Mouse (Mus musculus): ENCODE results near the gene Nckap5l. TPM values are rescaled to one million over a fixed set of nuclear protein-coding genes. Genes with fewer than 3 reads are reported as not detected.

The Nckap5l gene
- 1 to 10 TPM; 2.6 to 3.2 TPM for total RNA-seq (2023)

DNA sequence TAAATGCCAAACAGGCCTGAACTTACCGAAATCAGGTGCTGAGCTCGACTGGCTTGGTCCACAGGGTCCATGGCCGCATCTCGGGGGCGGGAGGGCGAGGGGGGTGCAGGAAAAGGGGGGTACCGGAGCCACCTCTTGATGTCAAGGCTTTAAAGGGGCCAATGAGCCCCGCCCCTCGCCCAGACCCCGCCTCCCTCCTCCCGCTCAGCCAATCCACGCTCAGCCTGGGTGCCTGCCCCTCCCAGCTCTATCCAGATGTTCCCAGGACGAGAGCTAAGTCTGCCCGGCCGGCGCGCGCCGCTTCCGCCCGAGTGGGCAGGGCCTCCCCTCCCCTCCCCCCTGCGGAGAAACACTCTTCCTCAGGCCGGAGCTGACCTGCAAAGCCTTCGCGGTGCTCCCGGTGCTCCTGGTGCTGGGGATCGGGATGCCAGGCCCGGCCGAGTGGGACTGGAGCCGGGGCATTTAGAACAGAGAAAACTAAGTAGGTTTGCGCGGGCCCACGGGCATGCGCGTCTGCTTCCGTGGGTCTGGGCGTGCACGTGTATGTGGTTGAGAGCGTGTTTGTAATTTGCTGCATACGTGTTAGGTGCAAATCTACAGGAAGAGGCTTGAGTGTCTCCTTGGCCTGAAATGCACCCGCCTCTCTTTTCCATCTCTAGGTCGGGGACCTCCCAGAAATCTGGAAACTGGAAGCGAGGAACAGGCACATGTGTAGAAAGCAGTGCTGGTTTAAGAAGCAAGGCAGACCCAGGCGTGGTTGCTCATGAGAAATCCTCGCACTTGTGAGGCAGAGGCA lies at the start of gene Nckap5l:
Nckap5l (minus strand) TSS at position 143 of the 796 bp plus-strand sequence.

DNA sequence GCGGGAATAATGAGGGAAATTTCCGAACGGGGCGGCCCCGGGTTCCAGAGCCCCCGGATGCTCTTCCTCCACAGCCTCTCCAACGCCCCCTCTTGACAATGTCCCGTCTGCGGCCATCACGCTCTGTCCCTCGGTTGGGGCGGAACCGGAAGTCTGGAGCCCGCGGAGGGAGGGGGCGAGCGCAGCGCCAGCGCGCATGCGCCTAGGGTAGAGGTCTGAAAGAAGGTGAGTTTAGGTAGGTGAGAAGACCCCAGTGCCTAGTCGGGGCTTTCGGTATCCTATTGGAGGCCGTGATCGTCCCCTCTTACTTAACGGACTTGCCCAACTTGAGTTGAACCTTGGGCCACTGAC lies 17.0 kb upstream of the Nckap5l start, which contains the start of gene Bcdin3d:
Bcdin3d (minus strand) TSS at position 155 of the 351 bp plus-strand sequence.

DNA sequence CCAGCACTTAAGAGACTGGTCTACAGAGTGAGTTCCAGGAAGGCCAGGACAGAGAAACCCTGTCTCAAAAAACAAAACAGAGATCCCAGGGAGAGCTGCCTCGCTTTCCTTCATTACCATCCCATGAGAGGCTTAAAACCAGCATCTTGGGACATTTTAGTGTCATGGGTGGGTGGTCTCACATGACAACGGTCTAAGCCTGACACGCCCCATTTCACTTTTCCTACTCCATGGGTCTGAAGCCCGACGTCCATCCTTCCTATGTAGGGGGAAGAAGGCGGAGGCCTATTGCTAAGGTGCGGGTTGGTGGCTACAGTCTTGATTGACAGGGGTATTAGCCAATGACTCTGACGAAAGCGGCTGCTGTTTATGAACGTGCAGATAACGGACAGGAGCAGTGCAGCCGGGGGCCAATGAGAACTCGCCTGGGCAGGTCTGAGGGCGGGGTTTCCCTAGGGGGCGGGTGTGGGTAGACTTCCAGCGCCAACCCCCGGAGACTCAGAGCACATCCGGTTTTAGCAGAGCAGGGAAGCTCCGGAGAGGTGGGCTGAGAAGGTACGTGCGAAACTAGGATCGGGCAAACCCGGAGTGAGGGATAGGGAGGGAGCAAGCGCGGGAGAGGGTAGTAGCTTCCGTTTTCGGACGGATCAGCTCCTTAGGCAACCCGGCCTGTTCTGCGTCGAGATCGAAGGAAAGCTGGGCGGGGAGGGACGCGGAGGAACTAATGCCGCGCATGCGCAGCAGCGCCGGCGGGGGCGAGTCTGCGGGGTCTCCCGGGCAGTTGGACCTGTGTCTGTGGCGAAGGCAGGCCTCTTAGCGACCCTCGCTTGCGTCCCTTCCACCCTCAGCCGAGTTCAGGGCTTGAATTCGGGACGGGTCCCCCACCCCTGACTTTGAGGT lies 64.8 kb downstream of the Nckap5l start, which contains the start of gene Tmbim6:
Tmbim6 (plus strand) TSS at position 397 of the 900 bp plus-strand sequence.

Other genes starting within 250 kb of the Nckap5l start
- gene Kcnh3, start 232.9 kb downstream of the Nckap5l start, total RNA-seq (2023), result not detected
- gene Mcrs1, start 205.8 kb downstream of the Nckap5l start, total RNA-seq (2023), result 10 to 100 TPM; 49.2 to 57.1 TPM
- gene Prpf40b, start 162.7 kb downstream of the Nckap5l start, total RNA-seq (2023), result 1 to 10 TPM; 1.1 to 1.5 TPM
- not detected for gene Fam186b, start 161.9 kb downstream of the Nckap5l start, total RNA-seq (2023)
- gene Fmnl3, start 87.3 kb downstream of the Nckap5l start, total RNA-seq (2023), result 10 to 100 TPM; 51.0 to 51.2 TPM
- gene Tmbim6, start 64.9 kb downstream of the Nckap5l start, total RNA-seq (2023), result 100 to 1,000 TPM; 553 to 562 TPM
- 1 to 10 TPM; 5.5 to 8.2 TPM for gene Bcdin3d, start 17.0 kb upstream of the Nckap5l start, total RNA-seq (2023)
- 1 to 10 TPM; 1.2 to 2.3 TPM for gene Faim2, start 70.4 kb upstream of the Nckap5l start, total RNA-seq (2023)
- not detected for gene Aqp2, start 121.3 kb upstream of the Nckap5l start, total RNA-seq (2023)
- gene Aqp5, start 133.0 kb upstream of the Nckap5l start, total RNA-seq (2023), result not detected
- not detected for gene Aqp6, start 143.7 kb upstream of the Nckap5l start, total RNA-seq (2023)
- gene Racgap1, start 193.9 kb upstream of the Nckap5l start, total RNA-seq (2023), result 10 to 100 TPM; 72.5 to 96.3 TPM
- gene Asic1, start 212.6 kb upstream of the Nckap5l start, total RNA-seq (2023), result not detected
- 10 to 100 TPM; 17.8 to 24.4 TPM for gene Smarcd1, start 244.4 kb upstream of the Nckap5l start, total RNA-seq (2023)
- 1 to 10 TPM in 1 of 2 experiments, not detected in 1; 3.2 TPM for gene Gm17349, start 247.7 kb upstream of the Nckap5l start, total RNA-seq (2023)